Mouse (Mus musculus) layer of hippocampus, postnatal 36 days (tissue): ENCODE measurements around the gene Grik4. TPM values are rescaled to one million over a fixed set of nuclear protein-coding genes. Genes with fewer than 3 reads are reported as not detected.
"Not testable (repeated sequence)": the region's sequence is repeated elsewhere in the genome, so short reads cannot be mapped to it uniquely, and the experiment has no call there.

Experiments
- DNase-seq, 2 experiments: peaks; one replicate each; pipeline ENCODE4 v3.0.0; 2022
- total RNA-seq, 2 experiments: library from RNA; stranded (reverse); gene quantifications; 2 replicates each; pipeline ENCODE4 v1.2.3; 2021

The Grik4 gene
- 10 to 100 TPM; 55.7 to 58.8 TPM for total RNA-seq

DNA sequence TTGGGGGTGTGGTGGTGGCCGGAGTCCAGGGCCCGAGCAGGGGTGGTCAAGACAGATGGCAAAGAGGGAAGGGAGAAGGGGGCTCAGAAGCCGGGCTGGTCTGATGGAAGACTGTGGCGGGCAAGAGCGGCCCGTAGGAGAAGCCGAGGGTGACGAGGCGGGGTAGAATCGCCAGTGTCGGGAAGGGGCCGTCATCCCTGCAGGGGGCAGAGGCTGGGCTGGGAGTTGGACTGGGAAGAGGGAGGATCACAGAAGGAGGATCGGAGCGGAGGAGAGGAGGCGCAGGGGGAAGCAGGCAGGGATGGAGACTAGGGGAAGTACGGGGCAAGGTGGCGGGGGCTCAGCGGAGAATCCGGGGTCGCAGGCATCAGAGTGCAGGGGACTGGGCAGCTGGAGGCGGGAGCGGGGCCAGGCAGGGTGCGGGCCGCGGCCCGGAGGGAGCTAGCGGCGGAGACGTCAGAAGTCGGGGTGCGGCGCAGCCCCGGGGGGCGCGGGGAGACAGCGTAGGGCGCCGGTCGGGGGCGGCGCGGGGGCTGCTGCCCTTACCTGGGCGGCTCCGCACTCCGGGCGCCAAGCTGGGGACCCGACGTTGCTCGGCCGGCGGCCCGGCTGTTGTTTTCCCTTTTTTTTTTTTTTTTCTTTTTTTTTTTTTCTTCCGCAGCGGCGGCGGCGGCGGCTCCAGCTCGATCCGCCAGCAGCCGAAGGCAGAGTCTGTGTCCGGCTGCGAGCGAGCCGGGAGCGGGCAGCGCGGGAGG is at the start of gene Grik4:
TSS of gene Grik4 (minus strand) at position 713 of the 755 bp plus-strand sequence.
- DNase-seq, result peak; percentile 42 to 50

GRCm38 (mm10) chr9:42993659-42994058 is 49.4 kb upstream of the Grik4 start:
- no peak for DNase-seq

DNA sequence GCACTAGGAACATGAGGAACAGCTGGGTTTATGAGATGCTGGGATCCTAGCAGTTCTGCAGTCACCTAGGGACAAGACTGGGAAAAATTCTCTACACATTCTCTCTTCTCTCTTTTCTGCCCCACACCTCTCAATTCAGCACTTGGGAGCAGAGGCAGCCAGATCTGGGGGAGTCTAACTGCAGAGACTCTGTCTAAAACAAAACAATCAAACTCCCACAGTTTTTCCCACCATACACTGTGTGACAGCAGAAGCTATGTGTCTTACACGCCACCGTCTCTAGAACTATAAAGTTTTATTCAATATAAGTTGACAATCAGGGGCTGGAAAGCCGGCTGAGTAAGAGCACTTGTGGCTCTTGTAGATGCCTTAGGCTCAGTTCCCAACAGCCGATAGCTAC is 43.7 kb upstream of the Grik4 start:
- DNase-seq, result no peak

DNA sequence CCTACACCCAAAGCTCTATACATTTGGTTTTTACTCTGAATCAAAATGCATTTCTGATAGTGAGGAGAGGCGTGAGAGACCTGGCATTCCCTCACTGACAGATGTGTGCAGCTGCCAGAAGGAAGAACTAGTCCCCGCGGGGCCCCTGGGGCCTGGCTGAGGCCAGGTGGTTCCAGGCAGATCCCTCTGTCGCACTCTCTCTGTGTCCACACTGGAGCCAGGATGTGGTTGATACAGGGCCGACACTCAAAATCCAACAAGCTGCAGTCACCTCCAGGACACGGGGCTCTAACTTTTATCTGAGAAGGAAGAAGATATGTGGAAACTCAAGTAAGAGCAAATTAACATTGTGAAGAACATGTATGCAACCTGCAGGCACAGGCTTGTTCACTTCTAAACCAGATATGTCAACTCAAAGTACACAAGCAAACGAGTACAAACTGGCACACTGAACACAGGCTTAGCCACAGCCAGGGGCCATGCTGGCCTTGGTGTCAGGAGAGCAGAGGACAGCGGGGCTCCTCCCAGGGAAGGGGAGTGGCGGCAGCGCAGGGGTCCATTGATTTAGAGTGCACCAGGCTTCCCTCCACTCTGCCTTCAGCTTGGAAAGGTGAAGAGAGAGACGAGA is 24.7 kb upstream of the Grik4 start:
- no peak for DNase-seq

DNA sequence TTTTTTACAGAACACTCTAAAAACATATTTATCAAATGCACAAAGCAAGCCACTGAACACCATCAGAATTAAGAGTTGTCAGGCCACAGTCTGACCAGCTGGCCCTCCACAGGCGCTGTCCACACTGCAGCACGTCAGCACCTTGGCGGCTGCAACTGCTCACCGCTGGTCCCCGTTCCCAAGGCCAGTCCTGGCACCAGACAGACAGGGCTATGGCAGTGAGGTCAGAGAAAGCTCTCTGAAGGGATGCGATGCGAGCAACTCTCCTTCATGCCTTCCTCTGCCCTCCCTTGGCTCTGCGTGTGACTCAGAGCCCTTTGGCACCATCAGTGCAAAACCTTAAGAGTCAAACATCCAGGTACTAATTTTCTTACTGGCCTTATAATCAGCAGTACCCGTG is 23.4 kb upstream of the Grik4 start:
- no peak for DNase-seq

DNA sequence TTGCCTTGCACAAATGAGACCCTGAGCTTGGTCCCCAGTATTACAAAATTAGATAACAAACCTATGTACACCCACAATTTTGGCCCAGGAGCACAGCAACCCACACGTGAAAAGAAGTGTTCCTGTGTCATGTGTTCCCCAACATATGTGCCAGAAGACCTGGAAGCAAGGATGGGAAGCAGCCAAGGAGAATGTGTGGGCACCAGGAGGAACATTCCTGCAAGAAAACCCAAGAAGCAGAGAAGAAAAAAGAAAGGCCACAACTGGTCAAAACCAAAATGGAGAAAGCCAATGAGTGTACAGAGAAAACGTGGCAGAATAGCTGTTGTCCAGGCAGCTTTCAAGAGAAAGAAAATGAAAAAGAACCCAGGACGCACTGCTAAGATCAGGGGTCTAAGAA is 20.5 kb upstream of the Grik4 start:
- DNase-seq, result not testable (repeated sequence)

DNA sequence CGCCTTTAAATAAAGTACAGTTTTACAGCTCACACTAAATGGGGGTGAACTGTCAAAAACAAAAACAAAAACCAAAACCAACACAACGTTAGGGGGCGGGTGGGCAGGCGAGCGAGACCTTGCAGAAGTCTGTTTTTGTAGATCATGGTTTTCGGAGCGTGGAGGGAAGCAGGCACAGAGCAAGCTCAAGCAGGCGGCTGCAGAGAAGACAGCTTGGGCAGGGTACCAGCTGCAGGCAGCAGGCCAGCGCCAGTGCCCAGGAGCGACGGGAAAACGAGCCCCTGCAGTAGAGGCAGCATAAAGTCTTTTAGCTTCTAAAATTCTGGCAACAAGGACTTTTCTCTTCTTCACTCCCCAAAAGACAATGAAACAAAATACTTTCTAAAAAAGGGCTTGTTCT is 20.1 kb upstream of the Grik4 start:
- peak; percentile 56 to 59 for DNase-seq

DNA sequence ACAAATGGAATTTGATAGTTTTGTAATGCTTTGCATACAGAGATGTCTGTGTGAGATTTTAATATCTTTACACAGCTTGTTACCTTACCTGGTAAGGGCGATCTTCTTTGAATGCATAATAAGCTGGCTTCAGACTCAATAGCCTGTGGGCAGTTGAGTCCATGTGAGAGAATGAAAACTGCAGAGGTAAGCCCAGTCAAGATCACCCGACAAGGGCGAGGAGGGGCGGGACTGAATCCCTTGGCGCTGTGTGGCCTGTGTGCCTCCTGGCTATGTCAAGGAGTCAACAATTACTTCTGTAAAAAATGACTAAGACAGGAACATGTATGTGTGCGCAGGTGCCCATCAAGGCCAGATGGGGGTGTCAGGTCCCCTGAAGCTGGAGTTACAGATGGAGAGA is 18.2 kb upstream of the Grik4 start:
- no peak for DNase-seq

GRCm38 (mm10) chr9:42958401-42958800 is 14.1 kb upstream of the Grik4 start:
- no peak for DNase-seq

DNA sequence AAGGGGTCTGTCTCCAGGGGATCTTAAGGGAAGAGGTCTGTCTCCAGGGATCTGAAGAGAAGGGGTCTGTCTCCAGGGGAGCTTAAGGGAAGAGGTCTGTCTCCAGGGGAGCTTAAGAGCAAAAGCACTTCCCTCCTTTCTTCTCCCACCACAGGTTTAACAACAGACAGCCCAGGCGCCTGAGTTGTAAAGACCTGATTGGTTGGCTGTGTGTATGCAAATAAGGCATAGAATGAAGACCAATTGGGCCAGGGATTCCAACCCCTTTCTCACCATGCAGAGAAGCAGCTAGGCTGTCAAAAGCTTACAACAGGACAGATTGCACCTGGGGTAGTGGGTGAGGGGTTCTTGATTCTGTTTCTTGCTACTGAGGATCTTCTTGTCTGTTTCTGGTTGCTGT is 4.1 kb upstream of the Grik4 start:
- no peak for DNase-seq

DNA sequence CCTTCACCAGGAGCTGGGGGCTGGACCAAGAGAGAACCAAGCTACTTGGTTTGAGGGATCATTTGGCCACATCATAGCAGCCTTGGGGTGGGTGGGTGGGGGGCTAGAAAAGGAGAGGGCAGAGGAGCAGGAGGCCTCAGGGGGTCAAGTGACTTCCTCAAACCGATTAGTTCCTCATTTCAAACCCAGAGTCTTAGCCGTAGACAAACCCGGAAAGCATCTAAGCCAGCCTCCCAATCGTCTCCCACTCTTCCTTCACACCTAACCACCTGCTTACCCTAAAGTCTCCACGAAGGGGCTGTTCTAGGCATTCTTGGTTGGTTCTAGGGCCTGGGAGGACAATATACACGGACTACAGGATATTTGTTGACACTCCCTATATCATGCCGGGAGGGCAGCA is 881 bp upstream of the Grik4 start:
- no peak for DNase-seq

GRCm38 (mm10) chr9:42944536-42945006 is 278 bp upstream of the Grik4 start:
- peak; percentile 85 to 86 for DNase-seq

- peak; percentile 56 to 61 for DNase-seq
Observed at GRCm38 (mm10) chr9:42943057-42943529, 1.2 kb downstream of the Grik4 start.

DNA sequence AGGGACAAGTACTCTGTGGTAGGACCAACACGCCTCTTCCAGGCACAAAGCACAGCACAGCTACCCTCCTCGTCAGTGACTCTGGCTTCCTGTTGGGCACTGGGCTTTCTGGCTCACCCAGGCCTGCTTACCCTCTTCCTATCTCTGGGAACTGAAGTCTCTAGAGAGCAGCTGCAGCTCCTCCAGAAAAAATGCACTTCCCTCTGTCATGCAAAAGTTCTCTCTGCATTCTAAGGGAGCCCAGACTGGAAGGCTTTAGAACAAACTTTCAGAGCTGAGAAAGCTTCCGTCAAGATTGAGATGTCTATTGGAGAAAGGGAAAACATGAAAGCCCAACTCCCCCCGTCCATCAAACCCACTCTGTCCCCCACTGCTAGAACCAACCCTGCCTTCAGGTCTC is 2.1 kb downstream of the Grik4 start:
- no peak for DNase-seq

- DNase-seq, result no peak
Observed at GRCm38 (mm10) chr9:42932146-42932545, 12.1 kb downstream of the Grik4 start.

- DNase-seq, result no peak
Observed at GRCm38 (mm10) chr9:42927498-42927897, 16.8 kb downstream of the Grik4 start.

GRCm38 (mm10) chr9:42926564-42926963 is 17.7 kb downstream of the Grik4 start:
- DNase-seq, result no peak

- no peak for DNase-seq
Observed at GRCm38 (mm10) chr9:42921830-42922229, 22.5 kb downstream of the Grik4 start.

DNA sequence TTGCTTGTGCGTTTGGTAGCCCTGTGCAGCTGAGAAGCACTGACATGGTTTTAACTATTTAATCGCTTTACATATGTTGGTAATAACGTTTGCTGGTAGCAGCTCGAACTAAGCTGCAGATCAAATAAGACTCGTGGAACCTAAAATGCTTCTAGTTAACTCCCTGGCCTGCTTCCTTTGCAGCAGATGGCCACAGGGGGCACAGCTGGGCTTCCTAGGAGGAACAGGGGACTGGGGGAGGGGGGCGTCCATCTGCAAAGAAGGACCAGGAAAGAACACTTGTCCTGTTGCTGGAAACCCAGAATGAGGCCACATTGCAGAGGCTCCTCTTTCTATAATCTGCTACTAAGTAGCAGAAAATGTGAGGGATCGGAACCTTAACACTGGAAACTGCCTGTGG is 24.1 kb downstream of the Grik4 start:
- DNase-seq, result no peak

DNA sequence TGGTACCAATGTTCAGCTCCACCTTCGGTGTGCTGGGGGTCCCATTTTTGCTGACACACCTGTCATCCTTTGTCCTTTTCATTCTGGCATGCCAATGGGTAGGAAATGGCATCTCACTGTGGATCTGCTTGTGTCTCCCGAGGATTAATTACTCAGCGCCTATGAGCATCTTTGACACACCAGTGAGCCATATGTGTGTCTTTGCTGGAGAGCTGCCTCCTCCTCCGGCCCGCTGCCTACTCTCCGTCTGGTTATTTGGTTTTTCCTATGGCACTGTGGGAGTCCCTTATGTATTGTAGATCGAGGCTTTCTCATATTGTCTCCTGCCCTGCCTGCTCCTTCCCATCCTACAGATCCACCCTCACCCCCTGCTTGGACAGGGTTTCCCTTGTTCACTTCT is 26.4 kb downstream of the Grik4 start:
- peak; percentile 71 to 75 for DNase-seq

- DNase-seq, result no peak
Observed at GRCm38 (mm10) chr9:42913201-42913600, 31.1 kb downstream of the Grik4 start.

GRCm38 (mm10) chr9:42908657-42909313 is 35.5 kb downstream of the Grik4 start:
- DNase-seq, result no peak

DNA sequence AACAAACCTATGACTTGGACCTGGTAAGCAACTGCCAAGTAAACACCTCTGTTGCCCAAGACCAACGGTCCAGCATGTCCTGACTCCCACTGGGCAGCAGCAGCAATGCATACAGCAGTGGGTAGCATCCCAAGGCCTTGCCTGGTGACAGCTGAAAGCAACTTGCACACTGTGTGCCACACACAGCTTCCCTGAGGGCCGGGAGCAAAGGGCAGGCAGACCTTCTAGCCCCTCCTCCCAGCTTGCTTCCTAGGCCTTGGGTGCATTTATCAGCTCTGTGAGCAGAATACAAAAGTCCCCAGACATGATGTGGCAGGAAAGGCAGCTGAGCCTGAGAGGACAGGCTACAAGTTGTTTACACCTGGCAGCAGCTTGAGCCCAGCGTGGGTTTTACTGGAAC is 37.3 kb downstream of the Grik4 start:
- DNase-seq, result no peak
